Mouse (Mus musculus): Measurements from ENCODE around the gene Ephb2. TPM values are rescaled to one million over a fixed set of nuclear protein-coding genes. Genes with fewer than 3 reads are reported as not detected.
A peak's percentile ranks its signal among the peaks of the same experiment; 100 is the strongest.

Ephb2 gene
- total and polyA plus RNA-seq, 3 experiments = 0.08 TPM; not detected in 2

DNA sequence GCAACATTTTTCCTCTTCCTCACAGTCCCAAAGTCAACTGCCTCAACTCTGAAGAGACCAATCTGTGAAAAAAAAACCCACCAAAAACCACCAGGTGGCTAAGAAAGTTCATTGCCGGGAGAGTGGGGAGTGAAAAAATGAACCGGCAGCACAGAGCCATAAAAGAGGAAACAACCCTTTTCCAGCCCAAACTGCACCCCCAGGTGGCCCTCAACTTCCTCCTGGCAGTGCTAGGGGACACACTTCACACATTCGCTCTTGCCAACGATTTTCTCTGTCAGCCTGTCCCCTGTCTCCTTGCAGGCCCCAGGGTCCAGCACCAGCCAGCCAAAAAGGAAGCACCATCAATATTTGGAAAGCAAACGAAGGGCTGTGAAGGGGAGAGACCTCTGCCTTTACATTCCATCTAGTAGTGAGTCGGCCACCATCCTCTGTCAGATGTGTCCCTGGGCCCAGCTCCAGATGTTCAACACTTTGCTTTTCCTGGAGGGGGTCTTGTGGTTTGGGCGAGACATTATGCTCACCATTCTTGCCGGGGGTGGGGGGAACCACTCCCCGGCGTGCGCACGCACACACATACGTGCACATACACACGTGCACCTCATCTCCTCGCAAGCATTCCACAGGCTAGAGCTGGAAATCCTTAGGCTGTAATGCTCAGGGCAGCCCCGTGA, 3.1 kb downstream of the Ephb2 start:
- DNase-seq (ENCODE audit: extremely low read depth) = peak; percentile 41
- H3K9me3 ChIP-seq (replicated peaks; ENCODE audit: low read length) = peaks cover 7% of the 10 kb centered on the region
- peaks cover 0 to 21% of the 10 kb centered on the region in 2 experiments; a peak in 2 of 4 replicates for H3K4me1 ChIP-seq (ENCODE audit: control insufficient read depth in 1 of 2, insufficient read depth in 2 of 2)
- H3K4me2 ChIP-seq (ENCODE audit: insufficient read depth, low read depth, poor library complexity, severe bottlenecking) = no peak overlapping the region
- in situ Hi-C loops (cut with MboI; ENCODE audit: low pct_ligation_motif_present, low pct_unique_long_range_greater_than_20kb, low sequenced_read_pairs) (no loop called here), dilution Hi-C loops (cut with MboI; ENCODE audit: extremely low pct_ligation_motif_present, extremely low pct_unique_long_range_greater_than_20kb, low sequenced_read_pairs) (no loop called here)
- H3K4me3 ChIP-seq (replicated peaks in 1 of 3; ENCODE audit: low read depth in 2 of 3, low read length in 2 of 3, poor library complexity in 1 of 3) = no peak overlapping the region
- H3K27me3 ChIP-seq (replicated peaks) = peaks cover 66% of the 10 kb centered on the region
- H3K36me3 ChIP-seq (replicated peaks in 1 of 2; ENCODE audit: control insufficient read depth in 1 of 2, insufficient read depth in 1 of 2, low read length in 1 of 2) = no peaks in the 10 kb centered on the region
- no peak overlapping the region for H3K9ac ChIP-seq (ENCODE audit: insufficient read depth, low read depth)
- H3K79me2 ChIP-seq (replicated peaks; ENCODE audit: control insufficient read depth, extremely low read depth, insufficient read depth, poor library complexity, severe bottlenecking) = no peaks in the 10 kb centered on the region
- TF ChIP-seq CTCF (conservative IDR thresholded peaks at IDR 0.05 in 1 of 2, IDR thresholded peaks at IDR 0.05 in 1 of 2; ENCODE audit: low read depth in 2 of 2, low read length in 2 of 2) = peak in 1 of 2 experiments; percentile 24; a peak in 2 of 4 replicates
- no peak for TF ChIP-seq PAX5 (IDR thresholded peaks at IDR 0.05; ENCODE audit: low read length)
- TF ChIP-seq SMC3 (IDR thresholded peaks at IDR 0.05; ENCODE audit: low read depth, low read length) = no peak
- peak; percentile 50; the same call in 1 of the 2 replicates for TF ChIP-seq ZNF384 (IDR thresholded peaks at IDR 0.05; ENCODE audit: low read depth, low read length)
- peak; percentile 12; the same call in 1 of the 2 replicates for TF ChIP-seq TCF12 (IDR thresholded peaks at IDR 0.05; ENCODE audit: low read depth, low read length)
- TF ChIP-seq TBP (conservative IDR thresholded peaks at IDR 0.05; ENCODE audit: low read depth, low read length) = no peak
- no peak for TF ChIP-seq POLR2A (IDR thresholded peaks at IDR 0.05; ENCODE audit: low read depth, low read length)
- no peak for TF ChIP-seq KAT2A (IDR thresholded peaks at IDR 0.05; ENCODE audit: insufficient replicate concordance, low read length)
- TF ChIP-seq ELF1 (IDR thresholded peaks at IDR 0.05; ENCODE audit: low read depth, low read length) = no peak
- TF ChIP-seq ZMIZ1 (IDR thresholded peaks at IDR 0.05; ENCODE audit: low read depth, low read length) = no peak
- no peak for TF ChIP-seq GABPA (IDR thresholded peaks at IDR 0.05; ENCODE audit: insufficient replicate concordance, low read depth, low read length)
- no peak for TF ChIP-seq MAFK (IDR thresholded peaks at IDR 0.05; ENCODE audit: insufficient replicate concordance, low read length)
- no peak for TF ChIP-seq MAZ (IDR thresholded peaks at IDR 0.05; ENCODE audit: low read depth, low read length)
- no peak overlapping the region for H3K27ac ChIP-seq (ENCODE audit: insufficient read depth, low read depth)

DNA sequence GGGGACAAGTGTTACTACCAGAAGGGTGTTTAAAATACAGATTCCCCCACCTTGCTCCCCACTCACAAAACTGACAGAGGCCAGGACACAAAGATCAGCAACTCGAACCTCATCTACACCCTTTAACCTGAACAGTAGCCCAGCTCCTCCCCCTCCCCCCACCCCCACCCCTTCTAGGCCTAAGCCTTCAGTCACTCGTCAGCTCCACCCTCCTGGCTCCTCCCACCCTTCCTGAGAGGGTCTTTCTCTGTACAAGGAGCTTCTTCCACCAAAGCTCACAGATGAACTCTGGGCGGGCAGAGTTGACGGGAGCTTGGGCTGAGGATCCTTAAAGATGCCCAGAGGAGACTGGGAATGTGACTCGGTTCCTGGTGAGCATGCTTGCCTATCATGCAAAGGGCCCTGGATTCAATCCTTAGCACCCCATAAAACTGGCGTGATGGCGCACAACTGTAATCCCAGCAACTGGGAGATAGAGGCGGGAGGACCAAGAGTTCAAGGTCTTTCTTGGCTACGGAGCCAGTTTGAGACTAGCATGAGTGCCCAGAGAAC, 5.4 kb downstream of the Ephb2 start:
- TF ChIP-seq RAD21 (IDR thresholded peaks at IDR 0.05; ENCODE audit: low read depth, low read length) (no peak), USF2 (conservative IDR thresholded peaks at IDR 0.05; ENCODE audit: low read depth, low read length) (no peak), RCOR1 (conservative IDR thresholded peaks at IDR 0.05; ENCODE audit: low read depth, low read length) (no peak), MAFK (IDR thresholded peaks at IDR 0.05; ENCODE audit: insufficient replicate concordance, low read length) (no peak), MXI1 (IDR thresholded peaks at IDR 0.05; ENCODE audit: low read depth, low read length) (no peak), JUN (IDR thresholded peaks at IDR 0.05; ENCODE audit: insufficient read depth, low read depth, low read length) (no peak), JUND (conservative IDR thresholded peaks at IDR 0.05; ENCODE audit: low read depth, low read length) (no peak), CTCF (conservative IDR thresholded peaks at IDR 0.05 in 1 of 2, IDR thresholded peaks at IDR 0.05 in 1 of 2; ENCODE audit: low read depth in 2 of 2, low read length in 2 of 2) (no peak), ZKSCAN1 (IDR thresholded peaks at IDR 0.05; ENCODE audit: borderline replicate concordance, low read depth, low read length) (no peak), TBP (conservative IDR thresholded peaks at IDR 0.05; ENCODE audit: low read depth, low read length) (no peak), USF1 (IDR thresholded peaks at IDR 0.05; ENCODE audit: low read depth, low read length) (no peak), NRF1 (IDR thresholded peaks at IDR 0.05; ENCODE audit: low read depth, low read length) (no peak), ETS1 (conservative IDR thresholded peaks at IDR 0.05; ENCODE audit: low read depth, low read length) (no peak), EP300 (IDR thresholded peaks at IDR 0.05; ENCODE audit: low read length) (no peak), MAX (IDR thresholded peaks at IDR 0.05; ENCODE audit: low read length) (no peak)
- Histone ChIP-seq H3K4me3 (replicated peaks in 1 of 3; ENCODE audit: low read depth in 2 of 3, low read length in 2 of 3, poor library complexity in 1 of 3) (no peak overlapping the region), H3K79me2 (replicated peaks; ENCODE audit: control insufficient read depth, extremely low read depth, insufficient read depth, poor library complexity, severe bottlenecking) (no peaks in the 10 kb centered on the region), H3K9ac (ENCODE audit: insufficient read depth, low read depth) (no peak overlapping the region), H3K9me3 (replicated peaks; ENCODE audit: low read length) (peaks cover 7% of the 10 kb centered on the region), H3K27ac (ENCODE audit: insufficient read depth, low read depth) (no peak overlapping the region), H3K27me3 (replicated peaks) (peaks cover 70% of the 10 kb centered on the region), H3K36me3 (replicated peaks in 1 of 2; ENCODE audit: control insufficient read depth in 1 of 2, insufficient read depth in 1 of 2, low read length in 1 of 2) (no peaks in the 10 kb centered on the region), H3K4me2 (ENCODE audit: insufficient read depth, low read depth, poor library complexity, severe bottlenecking) (no peak overlapping the region), H3K4me1 (ENCODE audit: control insufficient read depth in 1 of 2, insufficient read depth in 2 of 2) (peaks cover 0 to 21% of the 10 kb centered on the region in 2 experiments; a peak in 2 of 4 replicates)
- dilution Hi-C loops (cut with MboI; ENCODE audit: extremely low pct_ligation_motif_present, extremely low pct_unique_long_range_greater_than_20kb, low sequenced_read_pairs) (no loop called here), in situ Hi-C loops (cut with MboI; ENCODE audit: low pct_ligation_motif_present, low pct_unique_long_range_greater_than_20kb, low sequenced_read_pairs) (no loop called here)
- DNase-seq (ENCODE audit: extremely low read depth) = no peak
